In genomic region chr19:38422926-38423325, GRCm38 (mm10) we compare ENCODE assay signal across 22 mouse cellular contexts. TPM values are rescaled to one million over a fixed set of nuclear protein-coding genes. Genes with fewer than 3 reads are reported as not detected.
DNase-seq lines count a peak whose midpoint lies in the region; ATAC-seq lines count a peak whose summit lies in the region.
"Had no signal": no experiment of that assay in that cellular context is flagged by ENCODE, and none has a peak within 500 bp of the region (broad histone marks: within the 10 kb centered on the region; RNA-seq: fewer than 3 reads in every experiment).

No protein-coding gene starts in this region.

- H3K9me3 ChIP-seq in kidney, embryonic 16.5 days (ENCODE audit: low read length): no peaks in the 10 kb centered on the region
- no peaks in the 10 kb centered on the region for H3K9me3 ChIP-seq in midbrain, embryonic 11.5 days (ENCODE audit: control insufficient read depth, low read length)
- H3K9me3 ChIP-seq in midbrain, embryonic 14.5 days (ENCODE audit: control insufficient read depth, low read length): no peaks in the 10 kb centered on the region
- no peaks in the 10 kb centered on the region for H3K9me3 ChIP-seq in hindbrain, embryonic 11.5 days (ENCODE audit: control insufficient read depth, low read length)
- H3K9me3 ChIP-seq: embryonic facial prominence, embryonic 12.5 days; forebrain, embryonic 15.5 days; G1E; heart, embryonic 13.5 days; hindbrain, embryonic 12.5 days had no signal

- no peaks in the 10 kb centered on the region; the same call in 1 of the 2 replicates for H3K27me3 ChIP-seq in kidney, embryonic 16.5 days (ENCODE audit: insufficient read depth, low read length)
- no peaks in the 10 kb centered on the region for H3K27me3 ChIP-seq in midbrain, embryonic 11.5 days (ENCODE audit: control insufficient read depth, insufficient read depth, low read length)
- no peaks in the 10 kb centered on the region for H3K27me3 ChIP-seq in midbrain, embryonic 14.5 days (ENCODE audit: control insufficient read depth, insufficient read depth, low read length)
- H3K27me3 ChIP-seq in hindbrain, embryonic 11.5 days (ENCODE audit: control insufficient read depth, insufficient read depth, low read length): no peaks in the 10 kb centered on the region
- H3K27me3 ChIP-seq: embryonic facial prominence, embryonic 12.5 days; forebrain, embryonic 15.5 days; heart, embryonic 13.5 days; hindbrain, embryonic 12.5 days had no signal

- 45% methylated on average over 6 of the region's 6 CpGs for WGBS in kidney, embryonic 16.5 days
- WGBS in midbrain, embryonic 11.5 days: 68% methylated on average over 6 of the region's 6 CpGs
- whole genome bisulfite sequencing in midbrain, embryonic 14.5 days: 63% methylated on average over 6 of the region's 6 CpGs
- 64% methylated on average over 6 of the region's 6 CpGs for WGBS in hindbrain, embryonic 11.5 days

- no peak overlapping the region for H3K9ac ChIP-seq in kidney, embryonic 16.5 days (replicated peaks; ENCODE audit: low read length)
- no peak overlapping the region for H3K9ac ChIP-seq in midbrain, embryonic 11.5 days (ENCODE audit: low read length)
- H3K9ac ChIP-seq in midbrain, embryonic 14.5 days (replicated peaks; ENCODE audit: low read length): no peak overlapping the region
- no peak overlapping the region for H3K9ac ChIP-seq in hindbrain, embryonic 11.5 days (ENCODE audit: low read depth, low read length)
- H3K9ac ChIP-seq: embryonic facial prominence, embryonic 12.5 days; forebrain, embryonic 15.5 days; heart, embryonic 13.5 days; hindbrain, embryonic 12.5 days had no signal

- peak; percentile 41 to 76 for DNase-seq in adrenal gland, adult (ENCODE audit: inconsistent age in 2 of 2, low spot score in 1 of 2)
- no peak for DNase-seq in adrenal gland, postnatal 25 days
- peak; percentile 44 for DNase-seq in kidney, adult 11 months
- DNase-seq in midbrain, embryonic 11.5 days (ENCODE audit: low spot score, missing footprints): peak; percentile 79
- no peak for DNase-seq in midbrain, embryonic 14.5 days
- no peak for DNase-seq in hindbrain, embryonic 11.5 days (ENCODE audit: low spot score)
- DNase-seq: B cell, adult 2 months; cerebellum, adult 11-12 months; cerebellum, adult 9-10 months; cerebellum, postnatal 25 days; gastrocnemius, postnatal 36 days; heart, adult 11 months; heart, postnatal 36 days had no signal

- H3K4me2 ChIP-seq in kidney, embryonic 16.5 days (replicated peaks; ENCODE audit: low read depth, low read length): no peak overlapping the region
- H3K4me2 ChIP-seq in midbrain, embryonic 11.5 days: no peak overlapping the region
- H3K4me2 ChIP-seq in midbrain, embryonic 14.5 days (ENCODE audit: low read length): no peak overlapping the region
- no peak overlapping the region for H3K4me2 ChIP-seq in hindbrain, embryonic 11.5 days (replicated peaks; ENCODE audit: low read depth, low read length)
- H3K4me2 ChIP-seq: embryonic facial prominence, embryonic 12.5 days; forebrain, embryonic 15.5 days; heart, embryonic 13.5 days; hindbrain, embryonic 12.5 days had no signal

- H3K4me1 ChIP-seq in kidney, embryonic 16.5 days (ENCODE audit: insufficient read depth, low read length): peaks cover 5% of the 10 kb centered on the region; the same call in 1 of the 2 replicates
- H3K4me1 ChIP-seq in midbrain, embryonic 11.5 days (ENCODE audit: control insufficient read depth, insufficient read depth, low read length): no peaks in the 10 kb centered on the region
- H3K4me1 ChIP-seq in midbrain, embryonic 14.5 days (ENCODE audit: control insufficient read depth, insufficient read depth, low read length): no peaks in the 10 kb centered on the region
- H3K4me1 ChIP-seq in hindbrain, embryonic 11.5 days (replicated peaks; ENCODE audit: control insufficient read depth, insufficient read depth, low read length): no peaks in the 10 kb centered on the region
- H3K4me1 ChIP-seq: embryonic facial prominence, embryonic 12.5 days; hindbrain, embryonic 12.5 days had no signal

- no peaks in the 10 kb centered on the region for H3K36me3 ChIP-seq in kidney, embryonic 16.5 days (ENCODE audit: insufficient read depth, low read length)
- no peaks in the 10 kb centered on the region for H3K36me3 ChIP-seq in midbrain, embryonic 11.5 days (ENCODE audit: control insufficient read depth, insufficient read depth, low read length)
- no peaks in the 10 kb centered on the region for H3K36me3 ChIP-seq in midbrain, embryonic 14.5 days (ENCODE audit: control insufficient read depth, insufficient read depth, low read length)
- no peaks in the 10 kb centered on the region for H3K36me3 ChIP-seq in hindbrain, embryonic 11.5 days (ENCODE audit: control insufficient read depth, insufficient read depth, low read length)
- H3K36me3 ChIP-seq: embryonic facial prominence, embryonic 12.5 days; forebrain, embryonic 15.5 days; G1E; heart, embryonic 13.5 days; hindbrain, embryonic 12.5 days had no signal

- no peak overlapping the region for H3K27ac ChIP-seq in kidney, embryonic 16.5 days (ENCODE audit: low read length)
- H3K27ac ChIP-seq in midbrain, embryonic 11.5 days (ENCODE audit: low read depth, low read length): no peak overlapping the region
- no peak overlapping the region for H3K27ac ChIP-seq in midbrain, embryonic 14.5 days (replicated peaks; ENCODE audit: low read depth, low read length)
- no peak overlapping the region for H3K27ac ChIP-seq in hindbrain, embryonic 11.5 days (ENCODE audit: low read depth, low read length)
- H3K27ac ChIP-seq: embryonic facial prominence, embryonic 12.5 days; forebrain, embryonic 15.5 days; heart, embryonic 13.5 days; hindbrain, embryonic 12.5 days had no signal

- H3K4me3 ChIP-seq in kidney, embryonic 16.5 days (ENCODE audit: low read length): no peak overlapping the region
- H3K4me3 ChIP-seq in midbrain, embryonic 11.5 days (ENCODE audit: low read depth, low read length): no peak overlapping the region
- H3K4me3 ChIP-seq in midbrain, embryonic 14.5 days (replicated peaks; ENCODE audit: low read depth, low read length): no peak overlapping the region
- no peak overlapping the region for H3K4me3 ChIP-seq in hindbrain, embryonic 11.5 days (ENCODE audit: low read depth, low read length)
- H3K4me3 ChIP-seq: embryonic facial prominence, embryonic 12.5 days; forebrain, embryonic 15.5 days; heart, embryonic 13.5 days; hindbrain, embryonic 12.5 days had no signal

- ATAC-seq in kidney, embryonic 16.5 days (ENCODE audit: low FRiP score, low TSS enrichment): no peak
- no peak for ATAC-seq in midbrain, embryonic 11.5 days (ENCODE audit: low FRiP score)
- ATAC-seq in midbrain, embryonic 14.5 days (ENCODE audit: low FRiP score, low TSS enrichment): no peak
- ATAC-seq in hindbrain, embryonic 11.5 days (ENCODE audit: low FRiP score): no peak
- ATAC-seq: CD4-positive, CD25-positive, alpha-beta regulatory T cell, adult 4 months; forebrain, embryonic 15.5 days; hindbrain, embryonic 16.5 days; inflammation-experienced regulatory T-cells, adult 6 months had no signal

RNA-seq across cellular contexts. Expression of gene Slc35g1, which starts 27.1 kb away (rescaled TPM):
- 22.5 and 28.3 TPM in 2 replicates for total RNA-seq in adrenal gland, postnatal 25 days (2021)
- polyA plus RNA-seq in kidney, embryonic 16.5 days (2015; fragmentation: Nextera tagmentation; extraction: Ambion mirVana): 7.8 and 7.9 TPM in 2 replicates
- 7.0 and 8.0 TPM in 2 replicates for polyA plus RNA-seq in midbrain, embryonic 11.5 days (2014; fragmentation: Nextera tagmentation; extraction: Ambion mirVana)
- polyA plus RNA-seq in midbrain, embryonic 14.5 days (2014; fragmentation: Nextera tagmentation; extraction: Ambion mirVana): 0.86 and 1.5 TPM in 2 replicates
- polyA plus RNA-seq in hindbrain, embryonic 11.5 days (2014; fragmentation: Nextera tagmentation; extraction: Ambion mirVana): 4.8 and 5.3 TPM in 2 replicates

RNA-seq across cellular contexts. Expression of gene Plce1, which starts 58.0 kb away (rescaled TPM):
- 4.0 and 4.7 TPM in 2 replicates for total RNA-seq in adrenal gland, postnatal 25 days (2021)
- polyA plus RNA-seq in kidney, embryonic 16.5 days (2015; fragmentation: Nextera tagmentation; extraction: Ambion mirVana): 3.0 and 3.2 TPM in 2 replicates
- 4.1 and 4.3 TPM in 2 replicates for polyA plus RNA-seq in midbrain, embryonic 11.5 days (2014; fragmentation: Nextera tagmentation; extraction: Ambion mirVana)
- 2.9 and 4.3 TPM in 2 replicates for polyA plus RNA-seq in midbrain, embryonic 14.5 days (2014; fragmentation: Nextera tagmentation; extraction: Ambion mirVana)
- polyA plus RNA-seq in hindbrain, embryonic 11.5 days (2014; fragmentation: Nextera tagmentation; extraction: Ambion mirVana): 6.1 and 6.9 TPM in 2 replicates
- polyA plus RNA-seq: G1E had no signal

Comparison
In these comparisons a context has a peak if more than half of its experiments do, and no peak if none do; other contexts are left out.
1. DNase-seq: peak in adrenal gland, adult (2 of 2), kidney, adult 11 months (single experiment) and midbrain, embryonic 11.5 days (single experiment); none in adrenal gland, postnatal 25 days (single experiment), midbrain, embryonic 14.5 days (single experiment) and hindbrain, embryonic 11.5 days (single experiment).